10 mouse cellular contexts compared by ENCODE assay signal in the genomic region with DNA sequence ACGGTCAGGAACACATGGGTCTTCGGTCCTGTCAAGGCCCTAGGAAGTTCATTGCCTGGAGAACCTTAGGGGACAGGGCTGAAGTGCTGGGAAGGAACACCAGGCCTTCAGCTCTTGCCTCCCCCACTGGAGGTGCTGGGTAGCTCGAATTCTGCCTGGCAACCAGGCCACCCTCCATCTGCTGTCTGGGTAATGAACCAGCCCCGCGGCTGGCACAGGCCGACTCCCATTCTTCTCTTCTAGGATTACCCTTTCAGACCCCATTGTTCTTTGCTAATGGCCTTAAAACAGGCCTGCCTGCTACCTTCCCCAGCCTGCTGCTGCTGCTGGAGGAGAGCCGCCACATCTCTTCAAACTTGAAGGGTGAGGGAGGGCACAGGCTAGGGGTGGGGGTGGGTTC.
A peak's percentile ranks its signal among the peaks of the same experiment; 100 is the strongest.
DNase-seq lines count a peak whose midpoint lies in the region; ATAC-seq and TF ChIP-seq lines count a peak whose summit lies in the region.
"Had no signal": no experiment of that assay in that cellular context is flagged by ENCODE, and none has a peak within 500 bp of the region (broad histone marks: within the 10 kb centered on the region; RNA-seq: fewer than 3 reads in every experiment).

No protein-coding gene starts in this region.

- H3K4me1 ChIP-seq in hindbrain, embryonic 13.5 days (replicated peaks): peaks cover 58% of the 10 kb centered on the region
- no peaks in the 10 kb centered on the region for H3K4me1 ChIP-seq in heart, adult 2 months (ENCODE audit: control insufficient read depth, insufficient read depth, low read length)

- H3K79me2 ChIP-seq in myocyte (ENCODE audit: control insufficient read depth, insufficient read depth): no peaks in the 10 kb centered on the region
- no peaks in the 10 kb centered on the region for H3K79me2 ChIP-seq in heart, adult 2 months (replicated peaks; ENCODE audit: control insufficient read depth, insufficient read depth, low read length)

- no peak overlapping the region for H3K4me2 ChIP-seq in hindbrain, embryonic 13.5 days
- no peak overlapping the region for H3K4me2 ChIP-seq in myocyte (ENCODE audit: low read depth)

- no peaks in the 10 kb centered on the region for H3K9me3 ChIP-seq in hindbrain, embryonic 13.5 days

- H3K36me3 ChIP-seq in hindbrain, embryonic 13.5 days: no peaks in the 10 kb centered on the region
- H3K36me3 ChIP-seq in myocyte (ENCODE audit: control insufficient read depth, insufficient read depth): no peaks in the 10 kb centered on the region
- H3K36me3 ChIP-seq in heart, adult 2 months (ENCODE audit: control insufficient read depth, insufficient read depth, low read length): no peaks in the 10 kb centered on the region

- no peak overlapping the region for H3K4me3 ChIP-seq in hindbrain, embryonic 13.5 days
- H3K4me3 ChIP-seq in myocyte: no peak overlapping the region
- no peak overlapping the region for H3K4me3 ChIP-seq in heart, adult 2 months

- H3K27me3 ChIP-seq in hindbrain, embryonic 13.5 days: peaks cover 53% of the 10 kb centered on the region
- no peaks in the 10 kb centered on the region for H3K27me3 ChIP-seq in myocyte (ENCODE audit: control insufficient read depth, insufficient read depth, insufficient read length)
- H3K27me3 ChIP-seq in heart, adult 2 months (ENCODE audit: control insufficient read depth, insufficient read depth, low read length): no peaks in the 10 kb centered on the region

- intact Hi-C loops in heart, adult 2 months (cut with DNase I): no loop called here

- no peak for TF ChIP-seq POLR2A in myocyte (IDR thresholded peaks at IDR 0.05; ENCODE audit: insufficient read length, low read depth)
- no peak for TF ChIP-seq POLR2A in heart, adult 2 months (IDR thresholded peaks at IDR 0.05; ENCODE audit: insufficient read depth, low read depth, low read length)

- no peak overlapping the region for H3ac ChIP-seq in myocyte (ENCODE audit: control insufficient read depth, insufficient read length)

- WGBS in hindbrain, embryonic 13.5 days: 26% methylated on average over 7 of the region's 7 CpGs
- 71% methylated on average over 7 of the region's 7 CpGs for WGBS in heart, adult 2 months

- no peak for TF ChIP-seq CTCF in heart, adult 2 months (IDR thresholded peaks at IDR 0.05)

- ATAC-seq in hindbrain, embryonic 13.5 days (ENCODE audit: low FRiP score): peak; percentile 29

- peak; percentile 36 for DNase-seq in cerebellum, adult 11-12 months
- no peak for DNase-seq in cerebellum, adult 8-10 months
- peak; percentile 54 for DNase-seq in embryo, embryonic 11 days
- no peak for DNase-seq in spleen, postnatal 36 days (ENCODE audit: low spot score in 2 of 2)
- DNase-seq in heart, adult 2 months: no peak
- DNase-seq in heart, adult 8-10 months (ENCODE audit: low spot score): no peak
- DNase-seq: adrenal gland, postnatal 14 days; lung, postnatal 14 days had no signal

- H3K9ac ChIP-seq in hindbrain, embryonic 13.5 days: no peak overlapping the region
- no peak overlapping the region for H3K9ac ChIP-seq in heart, adult 2 months (ENCODE audit: low read depth, low read length)

- no peak for TF ChIP-seq EP300 in heart, adult 2 months (IDR thresholded peaks at IDR 0.05; ENCODE audit: insufficient read depth, low read depth, low read length)

- H3K27ac ChIP-seq in hindbrain, embryonic 13.5 days: peak overlapping the region; percentile 83
- no peak overlapping the region for H3K27ac ChIP-seq in heart, adult 2 months

TF ChIP-seq in myocyte, 11 proteins besides CTCF, POLR2A, EP300 and RAD21:
- TF ChIP-seq E2F4 (IDR thresholded peaks at IDR 0.05; ENCODE audit: insufficient read depth) (no peak), MYOG (IDR thresholded peaks at IDR 0.05; ENCODE audit: control insufficient read depth in 1 of 3, insufficient read depth in 1 of 3, insufficient read length in 2 of 3, low read depth in 2 of 3) (peak in 2 of 3 experiments; percentile 27 to 35), USF1 (IDR thresholded peaks at IDR 0.05; ENCODE audit: low read depth) (no peak), TCF12 (IDR thresholded peaks at IDR 0.05; ENCODE audit: insufficient read depth, poor library complexity, severe bottlenecking) (no peak), TCF3 (IDR thresholded peaks at IDR 0.05; ENCODE audit: insufficient read length, low read depth) (no peak), SRF (IDR thresholded peaks at IDR 0.05; ENCODE audit: control insufficient read depth, insufficient read length, low read depth) (no peak), CEBPB (IDR thresholded peaks at IDR 0.05; ENCODE audit: insufficient read depth, poor library complexity, severe bottlenecking) (no peak), POLR2AphosphoS2 (IDR thresholded peaks at IDR 0.05; ENCODE audit: insufficient read length, low read depth) (no peak), MAX (IDR thresholded peaks at IDR 0.05; ENCODE audit: low read depth) (no peak), MYOD1 (IDR thresholded peaks at IDR 0.05; ENCODE audit: control insufficient read depth in 1 of 3, insufficient read length in 2 of 3, low read depth in 2 of 3) (peak in 1 of 3 experiments; percentile 21), REST (IDR thresholded peaks at IDR 0.05; ENCODE audit: insufficient read depth, insufficient read length) (no peak)

Comparison
In these comparisons a context has a peak if more than half of its experiments do, and no peak if none do; other contexts are left out.
1. DNase-seq: peak in cerebellum, adult 11-12 months (single experiment) and embryo, embryonic 11 days (single experiment); none in cerebellum, adult 8-10 months (single experiment), spleen, postnatal 36 days (0 of 2), heart, adult 2 months (0 of 2) and heart, adult 8-10 months (single experiment).